In the genomic region with DNA sequence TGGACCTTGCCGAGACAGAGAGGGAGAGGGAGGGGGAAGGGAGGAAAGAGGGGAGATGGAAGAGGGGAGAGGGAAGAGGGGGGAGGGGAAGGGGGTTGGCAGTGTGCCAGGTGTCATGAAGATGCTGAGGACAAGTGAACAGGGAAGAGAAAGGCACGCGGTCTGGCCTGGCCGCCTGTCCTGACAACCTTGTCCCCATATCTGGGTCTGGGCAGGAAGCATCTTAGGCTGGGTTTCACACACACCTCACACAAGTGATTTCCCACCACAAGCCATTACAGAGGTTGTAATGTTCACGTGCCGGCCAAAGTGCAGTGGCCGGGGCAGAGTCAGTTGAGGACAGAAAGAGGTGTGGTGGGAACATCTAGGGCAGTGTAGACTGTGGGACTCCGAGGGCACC, we compare ENCODE assay signal across 11 mouse cellular contexts. TPM values are rescaled to one million over a fixed set of nuclear protein-coding genes. Genes with fewer than 3 reads are reported as not detected.
DNase-seq lines count a peak whose midpoint lies in the region; ATAC-seq and TF ChIP-seq lines count a peak whose summit lies in the region.
"Had no signal": no experiment of that assay in that cellular context is flagged by ENCODE, and none has a peak within 500 bp of the region (broad histone marks: within the 10 kb centered on the region; RNA-seq: fewer than 3 reads in every experiment).

No protein-coding gene starts in this region.

- no peaks in the 10 kb centered on the region for H3K27me3 ChIP-seq in liver, adult 2 months (ENCODE audit: control insufficient read depth, insufficient read depth, low read length)
- no peaks in the 10 kb centered on the region for H3K27me3 ChIP-seq in liver, postnatal 0 days (ENCODE audit: insufficient read depth, low read length)
- no peaks in the 10 kb centered on the region for H3K27me3 ChIP-seq in thymus, adult 2 months (ENCODE audit: control insufficient read depth, insufficient read depth, low read length)
- H3K27me3 ChIP-seq: forebrain, embryonic 15.5 days; neural tube, embryonic 15.5 days had no signal

- TF ChIP-seq POLR2A in liver, adult 2 months (IDR thresholded peaks at IDR 0.05; ENCODE audit: extremely low read depth, insufficient read depth, low read length): no peak
- TF ChIP-seq POLR2A in thymus, adult 2 months (IDR thresholded peaks at IDR 0.05; ENCODE audit: control insufficient read depth, extremely low read depth, insufficient read depth, low read length, poor library complexity): no peak

- H3K4me2 ChIP-seq in liver, postnatal 0 days (ENCODE audit: low read depth, low read length): no peak overlapping the region
- H3K4me2 ChIP-seq: forebrain, embryonic 15.5 days; neural tube, embryonic 15.5 days had no signal

- peaks cover 8% of the 10 kb centered on the region; the same call in 1 of the 2 replicates for H3K79me2 ChIP-seq in liver, adult 2 months (ENCODE audit: control insufficient read depth, insufficient read depth, low read length)

- peak; percentile 64 to 67 for DNase-seq in cerebellum, postnatal 10 days
- DNase-seq in cerebellum, postnatal 25 days: no peak
- DNase-seq in liver, adult 2 months (ENCODE audit: extremely low read depth, low read depth, low spot score): peak; percentile 83
- no peak for DNase-seq in liver
- DNase-seq in kidney, adult 8-10 months: peak; percentile 59 to 73
- DNase-seq in liver, postnatal 0 days: no peak
- DNase-seq in thymus, adult 2 months: no peak
- no peak for DNase-seq in spleen, adult 18-20 months

- TF ChIP-seq EP300 in liver, postnatal 0 days (IDR thresholded peaks at IDR 0.05; ENCODE audit: low read depth): no peak

- TF ChIP-seq CTCF in liver, adult 2 months (IDR thresholded peaks at IDR 0.05; ENCODE audit: low read depth, low read length): no peak
- TF ChIP-seq CTCF in liver, postnatal 0 days (IDR thresholded peaks at IDR 0.05; ENCODE audit: low read depth): no peak
- TF ChIP-seq CTCF in thymus, adult 2 months (IDR thresholded peaks at IDR 0.05; ENCODE audit: borderline replicate concordance, control insufficient read depth, extremely low read depth, insufficient read depth, low read length, poor library complexity): no peak

- 0 out of 2 replicates have a peak, but pooled peaks cover 2% of the 10 kb centered on the region for H3K9me3 ChIP-seq in liver, postnatal 0 days (ENCODE audit: low read length)
- H3K9me3 ChIP-seq: forebrain, embryonic 15.5 days; neural tube, embryonic 15.5 days had no signal

- no peaks in the 10 kb centered on the region for H3K36me3 ChIP-seq in liver, adult 2 months (ENCODE audit: control insufficient read depth, insufficient read depth, low read length)
- peaks cover 3% of the 10 kb centered on the region; the same call in 1 of the 2 replicates for H3K36me3 ChIP-seq in liver, postnatal 0 days (replicated peaks; ENCODE audit: insufficient read depth, low read length)
- no peaks in the 10 kb centered on the region for H3K36me3 ChIP-seq in thymus, adult 2 months (ENCODE audit: control insufficient read depth, insufficient read depth, low read length)
- H3K36me3 ChIP-seq: forebrain, embryonic 15.5 days; neural tube, embryonic 15.5 days had no signal

- 8% methylated on average over 8 of the region's 8 CpGs for WGBS in liver, adult 2 months
- 38% methylated on average over 8 of the region's 8 CpGs for WGBS in liver, postnatal 0 days (ENCODE audit: insufficient replicate concordance)
- WGBS in thymus, adult 2 months: 36% methylated on average over 8 of the region's 8 CpGs

- no peak overlapping the region for H3K9ac ChIP-seq in liver, adult 2 months (ENCODE audit: low read depth, low read length)
- no peak overlapping the region for H3K9ac ChIP-seq in liver, postnatal 0 days (replicated peaks)
- H3K9ac ChIP-seq: forebrain, embryonic 15.5 days; neural tube, embryonic 15.5 days had no signal

- no peak overlapping the region for H3K4me3 ChIP-seq in liver, adult 2 months (ENCODE audit: insufficient read depth, low read depth, low read length)
- H3K4me3 ChIP-seq in liver, postnatal 0 days (ENCODE audit: low read depth, low read length): no peak overlapping the region
- H3K4me3 ChIP-seq in thymus, adult 2 months (ENCODE audit: control insufficient read depth, insufficient read depth, low read length): no peak overlapping the region
- H3K4me3 ChIP-seq: forebrain, embryonic 15.5 days; neural tube, embryonic 15.5 days had no signal

- H3K4me1 ChIP-seq in liver, adult 2 months (ENCODE audit: control insufficient read depth, insufficient read depth, low read length): peaks cover 38% of the 10 kb centered on the region
- H3K4me1 ChIP-seq in liver, postnatal 0 days (ENCODE audit: insufficient read depth): peaks cover 26% of the 10 kb centered on the region
- H3K4me1 ChIP-seq in thymus, adult 2 months (replicated peaks; ENCODE audit: control insufficient read depth, insufficient read depth, low read length): peaks cover 21% of the 10 kb centered on the region
- H3K4me1 ChIP-seq: forebrain, embryonic 15.5 days had no signal

- H3K27ac ChIP-seq in liver, adult 2 months (replicated peaks; ENCODE audit: insufficient read depth, low read depth, low read length): peak overlapping the region; percentile 51
- peak overlapping the region; percentile 57 for H3K27ac ChIP-seq in liver, postnatal 0 days (ENCODE audit: low read depth)
- no peak overlapping the region for H3K27ac ChIP-seq in thymus, adult 2 months (ENCODE audit: control insufficient read depth, insufficient read depth, low read length)
- H3K27ac ChIP-seq: forebrain, embryonic 15.5 days; hindbrain, postnatal 0 days; neural tube, embryonic 15.5 days had no signal

- ATAC-seq in liver, postnatal 0 days: peak; percentile 55
- ATAC-seq: forebrain, embryonic 15.5 days had no signal

RNA-seq across cellular contexts. Expression of a gene that starts 25.7 kb away (rescaled TPM):
- 6.6 and 9.1 TPM in 2 replicates for total RNA-seq in liver, adult 2 months (2014; rRNA removed)
- polyA plus RNA-seq in liver, adult 2 months (2012; rRNA removed): 6.4 and 6.8 TPM in 2 replicates
- polyA plus RNA-seq in liver, postnatal 0 days (2015; fragmentation: Nextera tagmentation; extraction: Ambion mirVana): 6.7 and 7.1 TPM in 2 replicates
- 31.3 and 37.7 TPM in 2 replicates for polyA plus RNA-seq in thymus, adult 2 months (2012; rRNA removed)

RNA-seq across cellular contexts. Expression of a gene that starts 40.7 kb away (rescaled TPM):
- 497 and 711 TPM in 2 replicates for total RNA-seq in liver, adult 2 months (2014; rRNA removed)
- 1,137 and 1,616 TPM in 2 replicates for polyA plus RNA-seq in liver, adult 2 months (2012; rRNA removed)
- 296 and 311 TPM in 2 replicates for polyA plus RNA-seq in liver, postnatal 0 days (2015; fragmentation: Nextera tagmentation; extraction: Ambion mirVana)
- 3,187 and 3,626 TPM in 2 replicates for polyA plus RNA-seq in thymus, adult 2 months (2012; rRNA removed)

RNA-seq across cellular contexts. Expression of a gene that starts 55.1 kb away (rescaled TPM):
- total RNA-seq in liver, adult 2 months (2014; rRNA removed): 3.0 and 3.2 TPM in 2 replicates
- 9.7 and 13.7 TPM in 2 replicates for polyA plus RNA-seq in liver, adult 2 months (2012; rRNA removed)
- 0.66 and 0.73 TPM in 2 replicates for polyA plus RNA-seq in liver, postnatal 0 days (2015; fragmentation: Nextera tagmentation; extraction: Ambion mirVana)
- 50.7 and 51.6 TPM in 2 replicates for polyA plus RNA-seq in thymus, adult 2 months (2012; rRNA removed)

Comparison
In these comparisons a context has a peak if more than half of its experiments do, and no peak if none do; other contexts are left out.
1. DNase-seq: peak in cerebellum, postnatal 10 days (2 of 2), liver, adult 2 months (single experiment) and kidney, adult 8-10 months (2 of 2); none in cerebellum, postnatal 25 days (0 of 2), liver (single experiment), liver, postnatal 0 days (single experiment), thymus, adult 2 months (single experiment) and spleen, adult 18-20 months (0 of 2).